Mouse (Mus musculus): Measurements from ENCODE around the gene Mdm1. TPM values are rescaled to one million over a fixed set of nuclear protein-coding genes. Genes with fewer than 3 reads are reported as not detected.
"Not testable (repeated sequence)": the region's sequence is repeated elsewhere in the genome, so short reads cannot be mapped to it uniquely, and the experiment has no call there.

Gene Mdm1
- polyA plus RNA-seq, 1 experiment from 2014 or later: 38.9 TPM

GRCm38 (mm10) chr10:118169212-118169611, 27.6 kb downstream of the Mdm1 start:
- H3K9ac ChIP-seq: no peak overlapping the region
- peaks cover 46% of the 10 kb centered on the region for H3K36me3 ChIP-seq
- no peaks in the 10 kb centered on the region for H3K4me1 ChIP-seq
- no peak overlapping the region for H3K27ac ChIP-seq
- H3K4me3 ChIP-seq: no peak overlapping the region
- H3K9me3 ChIP-seq: no peaks in the 10 kb centered on the region
- H3K27me3 ChIP-seq: no peaks in the 10 kb centered on the region
- no peak for ATAC-seq (ENCODE audit: low FRiP score, low read depth)
- WGBS: 64% methylated on average over 12 of the region's 12 CpGs
- no peak overlapping the region for H3K4me2 ChIP-seq (replicated peaks)

- H3K4me2 ChIP-seq (replicated peaks): no peak overlapping the region
- no peak for ATAC-seq (ENCODE audit: low FRiP score, low read depth)
- WGBS: 67% methylated on average over 8 of the region's 8 CpGs
Observed at GRCm38 (mm10) chr10:118172416-118172815, 30.8 kb downstream of the Mdm1 start.

GRCm38 (mm10) chr10:118172876-118173275, 31.3 kb downstream of the Mdm1 start:
- Histone ChIP-seq H3K27ac (no peak overlapping the region), H3K4me2 (replicated peaks) (no peak overlapping the region), H3K36me3 (peaks cover 13% of the 10 kb centered on the region), H3K9ac (no peak overlapping the region), H3K9me3 (no peaks in the 10 kb centered on the region), H3K4me1 (no peaks in the 10 kb centered on the region), H3K27me3 (no peaks in the 10 kb centered on the region), H3K4me3 (no peak overlapping the region)
- 89% methylated on average over 3 of the region's 3 CpGs for WGBS
- ATAC-seq (ENCODE audit: low FRiP score, low read depth): no peak

More at GRCm38 (mm10) chr10:118172416-118172815, 30.8 kb downstream of the Mdm1 start:
- Histone ChIP-seq H3K36me3 (peaks cover 17% of the 10 kb centered on the region), H3K27ac (no peak overlapping the region), H3K4me1 (no peaks in the 10 kb centered on the region), H3K4me3 (no peak overlapping the region), H3K27me3 (no peaks in the 10 kb centered on the region), H3K9ac (no peak overlapping the region), H3K9me3 (no peaks in the 10 kb centered on the region)

GRCm38 (mm10) chr10:118175542-118175941, 33.9 kb downstream of the Mdm1 start:
- H3K27me3 ChIP-seq; H3K36me3 ChIP-seq; H3K9ac ChIP-seq; H3K27ac ChIP-seq; ATAC-seq (ENCODE audit: low FRiP score, low read depth); H3K9me3 ChIP-seq; H3K4me3 ChIP-seq; H3K4me1 ChIP-seq; H3K4me2 ChIP-seq (replicated peaks): not testable (repeated sequence)
- WGBS: 82% methylated on average over 4 of the region's 4 CpGs

- no peak for ATAC-seq (ENCODE audit: low FRiP score, low read depth)
- Histone ChIP-seq H3K27ac (no peak overlapping the region), H3K4me3 (no peak overlapping the region), H3K4me1 (no peaks in the 10 kb centered on the region), H3K36me3 (no peaks in the 10 kb centered on the region), H3K9ac (no peak overlapping the region), H3K4me2 (replicated peaks) (no peak overlapping the region), H3K27me3 (no peaks in the 10 kb centered on the region), H3K9me3 (no peaks in the 10 kb centered on the region)
- WGBS: 83% methylated on average over 10 of the region's 10 CpGs
Observed at GRCm38 (mm10) chr10:118178735-118179151, 37.1 kb downstream of the Mdm1 start.

- Histone ChIP-seq H3K4me1 (no peaks in the 10 kb centered on the region), H3K27ac (no peak overlapping the region), H3K4me3 (no peak overlapping the region), H3K27me3 (no peaks in the 10 kb centered on the region), H3K36me3 (no peaks in the 10 kb centered on the region), H3K4me2 (replicated peaks) (no peak overlapping the region), H3K9ac (no peak overlapping the region), H3K9me3 (no peaks in the 10 kb centered on the region)
- no peak for ATAC-seq (ENCODE audit: low FRiP score, low read depth)
- WGBS: 88% methylated on average over 11 of the region's 11 CpGs
Observed at GRCm38 (mm10) chr10:118179265-118179664, 37.7 kb downstream of the Mdm1 start.

- H3K9me3 ChIP-seq; H3K9ac ChIP-seq; H3K4me3 ChIP-seq; H3K36me3 ChIP-seq; H3K4me1 ChIP-seq; H3K4me2 ChIP-seq (replicated peaks); H3K27me3 ChIP-seq; ATAC-seq (ENCODE audit: low FRiP score, low read depth); H3K27ac ChIP-seq: not testable (repeated sequence)
- 29% methylated on average over 3 of the region's 3 CpGs for WGBS
Observed at GRCm38 (mm10) chr10:118195150-118195549, 53.5 kb downstream of the Mdm1 start.

GRCm38 (mm10) chr10:118204642-118205041, 63.0 kb downstream of the Mdm1 start, which contains the start of gene Il22:
Il22 (plus strand) TSS chr10:118204942.
- H3K9ac ChIP-seq: no peak within 1 kb of the TSS

GRCm38 (mm10) chr10:118215719-118216393, 74.2 kb downstream of the Mdm1 start:
- H3K36me3 ChIP-seq; ATAC-seq (ENCODE audit: low FRiP score, low read depth); H3K27ac ChIP-seq; H3K4me1 ChIP-seq; H3K9ac ChIP-seq; H3K4me3 ChIP-seq; H3K27me3 ChIP-seq; H3K4me2 ChIP-seq (replicated peaks); H3K9me3 ChIP-seq: not testable (repeated sequence)
- 81% methylated on average over 2 of the region's 4 CpGs for WGBS

More at GRCm38 (mm10) chr10:118204642-118205041, 63.0 kb downstream of the Mdm1 start, which contains the start of gene Il22:
- no peak within 1 kb of the TSS for H3K4me2 ChIP-seq (replicated peaks)
- H3K4me3 ChIP-seq: no peak within 1 kb of the TSS
- ATAC-seq (ENCODE audit: low FRiP score, low read depth): no peak
- H3K27me3 ChIP-seq: no peaks in the 10 kb centered on the region
- no peaks in the 10 kb centered on the region for H3K36me3 ChIP-seq
- H3K27ac ChIP-seq: no peak within 1 kb of the TSS
- WGBS: 97% methylated on average over 4 of the region's 4 CpGs
- no peaks in the 10 kb centered on the region for H3K4me1 ChIP-seq
- H3K9me3 ChIP-seq: no peaks in the 10 kb centered on the region

Other genes starting within 250 kb of the Mdm1 start
- gene Il22, start 63.1 kb downstream of the Mdm1 start, polyA plus RNA-seq (2015; fragmentation: Nextera tagmentation; extraction: Ambion mirVana): not detected in 2 replicates
- gene Gm32717, start 99.0 kb downstream of the Mdm1 start, polyA plus RNA-seq (2015; fragmentation: Nextera tagmentation; extraction: Ambion mirVana): 0.06 TPM in 1 of 2 replicates, not detected in the other
- gene Gm32802, start 116.9 kb downstream of the Mdm1 start, polyA plus RNA-seq (2015; fragmentation: Nextera tagmentation; extraction: Ambion mirVana): 0.06 TPM in 1 of 2 replicates, not detected in the other
- gene Iltifb, start 153.2 kb downstream of the Mdm1 start, polyA plus RNA-seq (2015; fragmentation: Nextera tagmentation; extraction: Ambion mirVana): not detected in 2 replicates
- gene Gm9040, start 185.2 kb downstream of the Mdm1 start, polyA plus RNA-seq (2015; fragmentation: Nextera tagmentation; extraction: Ambion mirVana): not detected in 2 replicates
- gene Gm9044, start 190.6 kb downstream of the Mdm1 start, polyA plus RNA-seq (2015; fragmentation: Nextera tagmentation; extraction: Ambion mirVana): not detected in 2 replicates
- gene Gm9045, start 196.0 kb downstream of the Mdm1 start, polyA plus RNA-seq (2015; fragmentation: Nextera tagmentation; extraction: Ambion mirVana): 0.09 and 0.11 TPM in 2 replicates
- gene Gm9046, start 201.4 kb downstream of the Mdm1 start, polyA plus RNA-seq (2015; fragmentation: Nextera tagmentation; extraction: Ambion mirVana): not detected in 2 replicates
- not detected in 2 replicates for gene Gm9048, start 206.9 kb downstream of the Mdm1 start, polyA plus RNA-seq (2015; fragmentation: Nextera tagmentation; extraction: Ambion mirVana)
- gene Gm9049, start 212.3 kb downstream of the Mdm1 start, polyA plus RNA-seq (2015; fragmentation: Nextera tagmentation; extraction: Ambion mirVana): 0.09 and 0.11 TPM in 2 replicates

Measured in limb, embryonic 13.5 days (tissue).